Mouse (Mus musculus): ENCODE data around the gene Slc30a10.

DNA sequence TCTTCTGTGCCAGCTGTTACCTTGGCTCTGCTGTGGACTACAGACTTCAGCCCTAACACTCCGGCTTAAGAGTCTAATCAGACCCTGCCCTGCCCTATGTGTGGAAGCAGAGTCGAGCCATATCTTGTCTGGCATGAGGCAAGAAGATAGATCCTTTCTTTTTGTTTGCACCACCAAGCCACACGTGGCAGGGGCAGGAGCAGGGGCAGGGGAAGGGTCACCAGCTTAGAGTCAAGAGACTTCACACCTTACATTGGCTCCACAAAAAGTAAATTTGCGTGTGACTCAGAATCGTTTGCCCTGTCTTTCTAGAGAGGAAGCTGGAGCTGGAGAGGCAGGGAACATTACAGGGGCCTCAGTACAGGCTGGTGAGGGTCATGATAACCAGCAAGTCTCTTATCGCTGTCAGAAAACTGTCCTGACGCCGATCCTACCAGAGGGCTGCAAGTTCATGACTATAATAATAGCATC is 14.9 kb downstream of the Slc30a10 start:
- TF ChIP-seq CTCF (IDR thresholded peaks at IDR 0.05) (no peak), EP300 (IDR thresholded peaks at IDR 0.05; ENCODE audit: insufficient read depth, low read depth, low read length) (no peak), POLR2A (IDR thresholded peaks at IDR 0.05; ENCODE audit: insufficient read depth, low read depth, low read length) (no peak)
